Mouse (Mus musculus): ENCODE measurements around the gene Dact3. TPM values are rescaled to one million over a fixed set of nuclear protein-coding genes. Genes with fewer than 3 reads are reported as not detected.

Gene Dact3
- polyA plus RNA-seq, 1 experiment from 2014 or later: 1.5 TPM

DNA sequence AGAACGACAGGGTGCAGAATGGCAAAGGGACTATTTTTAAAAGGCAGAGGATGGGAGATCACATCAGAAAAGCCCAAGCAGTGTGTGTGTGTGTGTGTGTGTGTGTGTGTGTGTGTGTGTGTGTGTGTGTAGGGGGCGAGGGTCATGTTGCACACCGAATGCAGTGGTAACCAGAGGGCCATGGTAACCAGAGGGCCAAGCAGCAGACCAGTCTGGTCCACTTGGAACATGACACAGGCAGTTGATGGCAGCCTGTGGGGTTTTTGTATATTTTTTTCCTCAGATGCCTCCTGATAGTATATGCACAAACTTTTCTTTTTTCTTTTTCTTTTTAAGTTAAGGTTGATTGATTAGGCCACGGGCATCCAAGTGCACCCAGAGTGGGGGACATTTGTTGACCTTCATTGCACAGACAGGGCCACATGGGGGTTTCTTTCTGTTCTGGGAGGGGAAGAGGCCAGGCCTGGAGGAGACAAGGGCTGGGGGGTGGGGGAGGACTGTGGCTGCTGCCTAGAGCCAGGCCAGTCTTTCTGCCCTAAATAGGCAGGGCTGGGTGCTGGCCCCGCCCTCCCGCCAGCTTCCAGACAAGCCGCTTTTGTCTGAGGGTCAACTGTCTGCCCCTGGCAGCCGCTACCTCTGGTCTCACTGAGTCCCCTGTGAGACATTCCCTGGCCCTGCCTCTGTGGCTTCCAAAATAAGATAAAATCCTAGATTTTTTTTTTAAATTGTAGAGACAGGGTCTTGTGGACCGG is 4.9 kb downstream of the Dact3 start:
- 28% methylated on average over 9 of the region's 9 CpGs for WGBS (ENCODE audit: insufficient replicate concordance)
- Histone ChIP-seq H3K4me2 (no peak overlapping the region), H3K4me3 (no peak overlapping the region), H3K9me3 (replicated peaks) (no peaks in the 10 kb centered on the region), H3K36me3 (peaks cover 3% of the 10 kb centered on the region), H3K9ac (no peak overlapping the region), H3K27ac (no peak overlapping the region), H3K27me3 (replicated peaks) (peaks cover 67% of the 10 kb centered on the region), H3K4me1 (peaks cover 33% of the 10 kb centered on the region)
- ATAC-seq: no peak

DNA sequence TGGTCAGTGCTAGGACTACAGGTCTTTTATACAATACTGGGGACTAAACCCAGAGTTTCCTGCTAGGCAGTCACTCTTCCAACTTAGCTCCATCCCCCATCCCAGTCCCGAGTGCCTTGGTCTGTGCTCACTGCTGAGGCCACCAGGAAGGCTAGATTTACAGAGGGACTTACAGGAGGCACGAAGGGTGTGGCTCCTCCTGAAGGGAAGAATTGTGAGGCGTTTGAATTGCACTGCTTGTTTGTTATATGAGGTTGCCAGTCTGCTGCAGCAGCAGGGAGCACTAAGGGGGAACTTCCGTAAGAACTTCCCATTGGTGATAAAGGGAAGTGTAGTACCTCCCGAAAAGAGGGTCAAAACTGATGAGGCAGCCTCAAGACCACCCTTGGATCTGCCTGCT is 5.5 kb downstream of the Dact3 start:
- H3K4me2 ChIP-seq: no peak overlapping the region
- peaks cover 28% of the 10 kb centered on the region for H3K4me1 ChIP-seq
- H3K9me3 ChIP-seq (replicated peaks): peaks cover 4% of the 10 kb centered on the region
- no peak overlapping the region for H3K27ac ChIP-seq
- no peak overlapping the region for H3K9ac ChIP-seq
- H3K4me3 ChIP-seq: no peak overlapping the region
- 14% methylated on average over 5 of the region's 5 CpGs for WGBS (ENCODE audit: insufficient replicate concordance)
- ATAC-seq: no peak
- peaks cover 70% of the 10 kb centered on the region for H3K27me3 ChIP-seq (replicated peaks)
- H3K36me3 ChIP-seq: peaks cover 10% of the 10 kb centered on the region

DNA sequence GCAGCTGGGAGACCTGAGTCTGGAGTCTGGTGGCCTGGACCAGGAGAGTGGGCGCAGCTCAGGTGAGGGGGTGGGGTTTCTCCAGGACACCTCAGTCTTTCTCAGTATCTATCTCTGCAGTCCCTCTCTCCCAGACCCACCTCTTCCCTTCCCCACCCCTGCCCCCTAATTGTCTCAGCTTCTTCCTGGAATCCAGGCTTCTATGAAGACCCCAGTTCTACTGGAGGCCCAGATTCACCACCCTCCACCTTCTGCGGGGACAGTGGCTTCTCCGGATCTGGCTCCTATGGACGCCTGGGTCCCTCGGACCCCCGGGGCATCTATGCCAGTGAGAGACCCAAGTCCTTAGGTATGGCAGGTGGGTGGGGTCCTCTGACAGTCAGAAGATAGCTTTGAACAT is 8.0 kb downstream of the Dact3 start:
- Histone ChIP-seq H3K4me3 (no peak overlapping the region), H3K27me3 (replicated peaks) (peaks cover 80% of the 10 kb centered on the region), H3K9ac (no peak overlapping the region)

DNA sequence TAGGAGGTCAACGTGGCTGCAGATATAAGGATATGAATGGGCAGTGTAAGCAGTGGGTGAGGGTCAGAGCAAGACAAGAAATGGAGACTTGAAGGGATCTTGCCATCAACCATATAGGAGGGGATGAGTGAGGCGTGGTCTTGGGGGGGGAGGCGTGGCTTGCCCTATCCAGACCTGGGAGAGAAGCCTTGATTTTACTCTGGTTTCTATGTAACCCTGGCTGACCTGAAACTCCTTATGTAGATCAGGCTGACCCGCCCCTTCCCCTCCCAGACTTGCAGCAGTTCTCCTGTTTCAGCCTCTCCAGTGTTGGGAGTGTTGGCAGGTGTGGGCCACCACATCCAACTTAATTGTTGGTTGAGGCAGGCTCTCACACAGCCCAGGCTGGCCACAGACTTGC is 9.2 kb downstream of the Dact3 start:
- no peak overlapping the region for H3K9ac ChIP-seq
- no peak overlapping the region for H3K4me3 ChIP-seq
- no peak overlapping the region for H3K27ac ChIP-seq
- H3K27me3 ChIP-seq (replicated peaks): peaks cover 88% of the 10 kb centered on the region
- peaks cover 14% of the 10 kb centered on the region for H3K4me1 ChIP-seq
- peaks cover 12% of the 10 kb centered on the region for H3K9me3 ChIP-seq (replicated peaks)
- ATAC-seq: no peak
- no peak overlapping the region for H3K4me2 ChIP-seq
- H3K36me3 ChIP-seq: peaks cover 20% of the 10 kb centered on the region
- 36% methylated on average over 4 of the region's 4 CpGs for WGBS (ENCODE audit: insufficient replicate concordance)

More for the DNA sequence above, 8.0 kb downstream of the Dact3 start:
- 72% methylated on average over 6 of the region's 6 CpGs for WGBS (ENCODE audit: insufficient replicate concordance)
- no peak overlapping the region for H3K27ac ChIP-seq
- H3K4me2 ChIP-seq: no peak overlapping the region
- peaks cover 14% of the 10 kb centered on the region for H3K4me1 ChIP-seq
- no peak for ATAC-seq
- H3K9me3 ChIP-seq (replicated peaks): peaks cover 12% of the 10 kb centered on the region
- H3K36me3 ChIP-seq: peaks cover 20% of the 10 kb centered on the region

DNA sequence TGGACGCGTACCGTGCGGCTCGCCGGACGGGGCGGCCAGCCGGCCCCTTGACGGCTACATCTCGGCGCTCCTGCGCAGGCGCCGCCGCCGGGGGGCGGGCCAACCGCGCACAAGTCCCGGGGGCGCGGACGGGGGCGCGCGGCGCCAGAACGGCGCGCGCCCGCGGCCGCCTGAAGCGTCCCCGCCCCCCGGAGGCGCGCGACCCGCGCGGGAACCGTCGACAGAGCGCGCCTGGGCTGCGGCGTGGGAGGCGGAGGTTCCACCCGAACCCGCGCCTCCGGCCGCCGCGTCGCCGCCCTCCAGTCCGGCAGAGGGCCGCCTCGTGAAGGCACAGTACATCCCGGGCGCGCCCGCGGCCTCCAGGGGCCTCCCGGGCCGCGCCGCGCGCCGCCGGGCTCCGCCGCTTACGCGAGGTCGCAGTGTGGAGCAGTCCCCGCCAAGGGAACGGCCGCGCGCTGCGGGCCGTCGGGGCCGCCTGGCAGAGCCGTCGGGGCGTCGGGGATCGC is 10.2 kb downstream of the Dact3 start:
- WGBS (ENCODE audit: insufficient replicate concordance): 11% methylated on average over 95 of the region's 95 CpGs
- peaks cover 98% of the 10 kb centered on the region for H3K27me3 ChIP-seq (replicated peaks)
- ATAC-seq: 0 out of 2 replicates have a peak, but pooled peaks have one; percentile 30

DNA sequence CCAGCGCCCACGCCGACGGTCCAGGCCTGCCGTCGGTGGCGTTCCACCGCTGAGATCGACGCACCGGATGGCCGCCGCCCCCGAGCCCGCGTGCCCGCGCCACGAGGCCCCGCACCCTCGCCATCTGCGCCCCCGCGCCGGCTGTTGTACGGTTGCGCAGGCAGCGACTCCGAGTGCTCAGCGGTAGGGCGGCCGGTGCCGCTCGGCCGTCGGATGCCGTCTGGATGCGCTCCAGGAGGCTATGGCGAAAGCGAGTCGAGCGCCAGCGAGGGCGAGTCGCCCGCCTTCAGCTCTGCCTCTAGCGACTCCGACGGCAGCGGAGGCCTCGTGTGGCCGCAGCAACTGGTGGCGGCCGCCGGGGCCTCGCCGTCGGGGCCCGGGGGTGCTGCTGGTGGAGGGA is 10.8 kb downstream of the Dact3 start:
- Histone ChIP-seq H3K9me3 (replicated peaks) (peaks cover 12% of the 10 kb centered on the region), H3K27ac (no peak overlapping the region), H3K4me3 (peak overlapping the region; percentile 35), H3K9ac (no peak overlapping the region), H3K36me3 (peaks cover 20% of the 10 kb centered on the region), H3K4me2 (peak overlapping the region; percentile 52), H3K4me1 (peaks cover 5% of the 10 kb centered on the region), H3K27me3 (replicated peaks) (peaks cover 100% of the 10 kb centered on the region)
- 29% methylated on average over 59 of the region's 59 CpGs for WGBS (ENCODE audit: insufficient replicate concordance)
- ATAC-seq: no peak

More for the DNA sequence above, 10.2 kb downstream of the Dact3 start:
- H3K9me3 ChIP-seq (replicated peaks): peaks cover 12% of the 10 kb centered on the region
- no peak overlapping the region for H3K9ac ChIP-seq
- H3K27ac ChIP-seq: no peak overlapping the region
- peak overlapping the region; percentile 52 for H3K4me2 ChIP-seq
- H3K36me3 ChIP-seq: peaks cover 20% of the 10 kb centered on the region
- H3K4me3 ChIP-seq: peak overlapping the region; percentile 35
- peaks cover 6% of the 10 kb centered on the region for H3K4me1 ChIP-seq

DNA sequence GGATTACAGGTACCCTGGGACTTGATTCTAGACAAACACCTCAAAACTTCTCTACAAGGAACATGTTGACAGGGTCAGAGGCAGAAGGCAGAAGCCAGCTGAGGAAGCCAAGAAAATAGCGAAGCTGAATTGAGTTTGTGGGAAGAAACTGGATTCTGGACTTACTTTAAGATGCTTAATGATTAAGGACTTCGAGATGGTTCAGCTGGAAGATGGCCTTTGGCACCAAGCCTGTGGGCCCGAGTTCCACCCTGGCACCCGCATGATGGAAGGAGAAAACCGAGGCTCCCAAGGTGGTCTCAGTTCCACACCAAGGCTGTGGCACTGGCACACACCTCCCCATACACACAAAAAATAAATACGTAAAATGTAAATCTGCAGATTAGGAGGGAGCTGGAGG is 15.4 kb downstream of the Dact3 start:
- Histone ChIP-seq H3K27me3 (replicated peaks) (peaks cover 97% of the 10 kb centered on the region), H3K27ac (peak overlapping the region; percentile 26; the same call in 1 of the 2 replicates), H3K4me3 (no peak overlapping the region), H3K9me3 (replicated peaks) (peaks cover 9% of the 10 kb centered on the region), H3K36me3 (peaks cover 11% of the 10 kb centered on the region), H3K4me2 (peak overlapping the region; percentile 67), H3K4me1 (peaks cover 36% of the 10 kb centered on the region), H3K9ac (no peak overlapping the region)
- 38% methylated on average over 6 of the region's 6 CpGs for WGBS (ENCODE audit: insufficient replicate concordance)
- ATAC-seq: no peak

DNA sequence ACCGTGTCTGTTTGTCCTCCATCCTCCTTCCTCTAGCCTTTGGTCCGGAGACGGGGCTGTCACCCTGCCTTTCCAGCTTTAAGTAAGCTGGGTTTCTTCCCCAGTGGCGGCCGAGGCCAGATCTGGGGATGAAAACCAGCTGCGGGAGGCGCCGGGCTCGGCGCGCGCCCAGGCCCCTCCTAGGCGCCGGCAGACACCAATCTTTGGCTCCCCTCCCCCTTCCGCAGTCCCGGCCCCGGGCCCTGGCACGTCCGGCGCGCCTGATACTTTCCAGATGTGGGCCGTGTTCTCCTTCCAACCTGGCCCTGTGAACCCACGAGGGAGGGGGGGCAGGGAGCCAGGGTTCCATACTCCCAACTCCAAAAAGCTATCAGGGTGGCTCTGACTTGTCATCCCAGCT is 15.8 kb downstream of the Dact3 start:
- Histone ChIP-seq H3K4me2 (peak overlapping the region; percentile 67), H3K27me3 (replicated peaks) (peaks cover 94% of the 10 kb centered on the region), H3K9ac (no peak overlapping the region), H3K4me1 (peaks cover 37% of the 10 kb centered on the region), H3K4me3 (peak overlapping the region; percentile 32; the same call in 1 of the 2 replicates), H3K27ac (peak overlapping the region; percentile 31; the same call in 1 of the 2 replicates), H3K36me3 (peaks cover 7% of the 10 kb centered on the region), H3K9me3 (replicated peaks) (peaks cover 5% of the 10 kb centered on the region)
- 5% methylated on average over 23 of the region's 23 CpGs for whole genome bisulfite sequencing (ENCODE audit: insufficient replicate concordance)
- no peak for ATAC-seq

DNA sequence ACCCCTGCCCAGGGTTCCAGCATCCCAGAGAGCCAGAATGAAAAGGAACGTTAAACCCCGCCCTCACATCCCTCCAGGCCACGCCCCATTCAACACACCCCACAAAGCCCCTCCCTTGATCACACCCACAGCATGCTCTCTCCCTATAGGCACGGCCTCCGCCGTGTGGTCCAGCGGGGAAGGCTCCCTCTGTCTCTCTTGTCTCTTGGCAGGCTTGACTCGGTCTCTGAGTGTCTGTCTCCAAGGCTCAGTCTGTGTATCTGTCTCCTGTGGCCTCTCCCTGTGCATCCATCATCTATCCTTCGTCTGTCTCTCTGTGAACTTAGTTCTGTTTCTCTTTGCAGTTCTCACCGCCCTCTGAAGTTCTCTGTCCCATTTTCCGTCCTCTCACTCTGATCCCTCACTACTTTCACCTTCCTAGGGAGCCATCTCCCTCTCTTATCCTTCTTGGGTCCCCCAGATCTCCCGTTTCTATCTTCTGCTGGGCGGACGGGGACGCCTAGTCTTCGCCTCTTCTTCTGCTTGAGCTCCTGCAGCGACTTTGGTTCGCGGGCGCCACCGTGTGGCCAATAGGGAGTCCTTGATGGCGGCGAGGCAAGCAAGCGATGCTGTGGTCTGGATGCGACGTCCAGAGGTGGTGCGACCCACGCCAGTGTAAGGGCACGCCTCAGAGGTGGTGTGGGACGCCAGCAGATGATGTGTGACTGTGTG is 16.7 kb downstream of the Dact3 start, which contains the start of gene Gng8:
Gene Gng8 (plus strand): TSS at position 146 of the 711 bp plus-strand sequence.
- ATAC-seq: peak; percentile 85
- Histone ChIP-seq H3K27me3 (replicated peaks) (peaks cover 91% of the 10 kb centered on the region), H3K9me3 (replicated peaks) (no peaks in the 10 kb centered on the region), H3K4me3 (peak within 1 kb of the TSS; percentile 32), H3K36me3 (no peaks in the 10 kb centered on the region), H3K27ac (peak within 1 kb of the TSS; percentile 31; the same call in 1 of the 2 replicates), H3K4me2 (peak within 1 kb of the TSS; percentile 67), H3K9ac (no peak within 1 kb of the TSS), H3K4me1 (peaks cover 37% of the 10 kb centered on the region)
- under 1% methylated on average over 30 of the region's 30 CpGs for WGBS (ENCODE audit: insufficient replicate concordance)

DNA sequence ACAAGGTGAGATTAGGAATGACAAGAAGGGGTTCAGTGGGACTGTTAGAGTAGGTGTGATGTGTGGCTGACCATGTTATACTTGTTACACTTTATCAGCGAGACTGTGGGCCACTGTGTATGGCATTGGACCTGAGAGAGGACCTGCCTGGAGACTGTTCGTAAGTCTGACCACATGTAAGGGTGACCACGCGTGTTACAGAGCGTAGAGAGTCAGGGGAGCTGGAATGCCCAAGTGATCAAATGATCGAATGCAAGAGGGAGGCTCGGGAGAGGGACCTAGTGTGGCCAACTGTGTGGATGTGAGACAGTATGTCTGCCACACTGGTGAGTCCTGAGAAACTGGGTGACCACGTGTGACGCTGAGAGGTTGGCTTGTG is 17.2 kb downstream of the Dact3 start:
- WGBS (ENCODE audit: insufficient replicate concordance): 38% methylated on average over 9 of the region's 9 CpGs
- H3K36me3 ChIP-seq: no peaks in the 10 kb centered on the region
- peaks cover 87% of the 10 kb centered on the region for H3K27me3 ChIP-seq (replicated peaks)
- H3K27ac ChIP-seq: no peak overlapping the region
- H3K4me1 ChIP-seq: peaks cover 37% of the 10 kb centered on the region
- H3K4me3 ChIP-seq: 0 out of 2 replicates have a peak overlapping the region, but pooled peaks have one; percentile 32
- no peak overlapping the region for H3K9ac ChIP-seq
- peak overlapping the region; percentile 67 for H3K4me2 ChIP-seq
- no peaks in the 10 kb centered on the region for H3K9me3 ChIP-seq (replicated peaks)
- peak; percentile 10; the same call in 1 of the 2 replicates for ATAC-seq

DNA sequence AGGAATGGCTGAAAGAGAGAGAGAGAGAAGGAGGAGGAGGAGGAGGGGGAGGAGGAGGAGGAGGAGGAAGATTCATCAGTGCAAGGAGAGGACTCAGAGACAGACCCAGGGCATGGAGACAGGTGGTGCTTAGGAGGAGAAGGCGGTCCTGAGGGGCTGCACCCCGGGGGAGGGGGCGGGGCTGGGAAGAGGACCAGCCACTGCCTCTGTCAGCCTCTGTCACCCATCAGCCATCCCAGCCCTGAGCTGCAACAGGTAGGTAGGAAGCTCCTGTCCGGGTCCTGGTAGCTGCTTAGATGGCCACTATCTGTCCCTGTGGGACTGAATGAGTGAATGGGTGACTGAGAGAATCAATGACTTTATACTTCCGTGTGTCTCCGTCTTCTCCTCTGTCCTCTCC is 18.5 kb downstream of the Dact3 start:
- no peak overlapping the region for H3K9ac ChIP-seq
- H3K36me3 ChIP-seq: no peaks in the 10 kb centered on the region
- H3K4me1 ChIP-seq: peaks cover 37% of the 10 kb centered on the region
- no peak overlapping the region for H3K4me3 ChIP-seq
- no peak for ATAC-seq
- 12% methylated on average over 5 of the region's 6 CpGs for WGBS (ENCODE audit: insufficient replicate concordance)
- H3K27ac ChIP-seq: no peak overlapping the region
- H3K27me3 ChIP-seq (replicated peaks): peaks cover 74% of the 10 kb centered on the region
- no peak overlapping the region for H3K4me2 ChIP-seq
- no peaks in the 10 kb centered on the region for H3K9me3 ChIP-seq (replicated peaks)

DNA sequence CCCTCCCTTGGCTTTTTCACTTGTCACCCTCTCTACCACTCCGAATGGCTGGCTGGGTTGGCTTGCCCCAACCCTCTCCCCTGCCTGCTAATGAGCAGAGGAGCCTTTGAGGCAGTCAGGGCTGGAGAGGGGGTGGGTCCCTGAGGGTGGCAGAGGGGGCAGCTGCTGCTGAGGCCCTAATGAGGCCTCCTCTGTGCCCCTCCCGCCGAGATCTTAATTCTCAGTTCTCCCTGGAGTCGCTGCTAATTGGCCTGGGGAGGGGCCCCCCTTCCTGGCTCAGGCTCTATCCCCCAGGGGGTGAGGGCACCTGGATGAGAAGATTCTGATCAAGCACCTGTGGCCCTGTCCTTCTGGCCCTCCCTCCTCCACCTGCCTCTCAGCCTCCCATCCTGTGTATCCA is 19.2 kb downstream of the Dact3 start:
- H3K9ac ChIP-seq: no peak overlapping the region
- H3K9me3 ChIP-seq (replicated peaks): no peaks in the 10 kb centered on the region
- H3K4me1 ChIP-seq: peaks cover 37% of the 10 kb centered on the region
- no peak for ATAC-seq
- 0 out of 2 replicates have a peak overlapping the region, but pooled peaks have one; percentile 2 for H3K4me2 ChIP-seq
- H3K36me3 ChIP-seq: no peaks in the 10 kb centered on the region
- H3K27me3 ChIP-seq (replicated peaks): peaks cover 74% of the 10 kb centered on the region
- H3K4me3 ChIP-seq: no peak overlapping the region
- no peak overlapping the region for H3K27ac ChIP-seq
- WGBS (ENCODE audit: insufficient replicate concordance): 2% methylated on average over 4 of the region's 4 CpGs

All from liver, embryonic 12.5 days (tissue).